Mouse (Mus musculus) splenic B cell, adult 2 months (primary cell): ENCODE data around the gene H2al1i.
"Not testable (repeated sequence)": the region's sequence is repeated elsewhere in the genome, so short reads cannot be mapped to it uniquely, and the experiment has no call there.

ENCODE experiments used
- DNase-seq: peaks from one replicate; pipeline ENCODE4 v3.0.0-alpha.2; 2011; ENCODE audit warnings: low read depth, low spot score
- H3K27me3 ChIP-seq: 2 replicates; pipeline ENCODE4 v1.6.1; 2012; ENCODE audit warnings: mild to moderate bottlenecking, low read length, moderate library complexity, mixed read lengths; ENCODE audit not compliant: control insufficient read depth, poor library complexity, insufficient read depth, severe bottlenecking
- H3K36me3 ChIP-seq: 2 replicates; pipeline ENCODE4 v1.6.1; 2012; ENCODE audit warnings: mild to moderate bottlenecking, low read length, moderate library complexity, mixed read lengths; ENCODE audit not compliant: control insufficient read depth, poor library complexity, insufficient read depth, severe bottlenecking

The H2al1i gene

GRCm38 (mm10) chrX:11324359-11324758 is at the start of gene H2al1i:
H2al1i (plus strand) TSS chrX:11324659.
- H3K27me3 ChIP-seq, H3K36me3 ChIP-seq, DNase-seq: not testable (repeated sequence)

DNA sequence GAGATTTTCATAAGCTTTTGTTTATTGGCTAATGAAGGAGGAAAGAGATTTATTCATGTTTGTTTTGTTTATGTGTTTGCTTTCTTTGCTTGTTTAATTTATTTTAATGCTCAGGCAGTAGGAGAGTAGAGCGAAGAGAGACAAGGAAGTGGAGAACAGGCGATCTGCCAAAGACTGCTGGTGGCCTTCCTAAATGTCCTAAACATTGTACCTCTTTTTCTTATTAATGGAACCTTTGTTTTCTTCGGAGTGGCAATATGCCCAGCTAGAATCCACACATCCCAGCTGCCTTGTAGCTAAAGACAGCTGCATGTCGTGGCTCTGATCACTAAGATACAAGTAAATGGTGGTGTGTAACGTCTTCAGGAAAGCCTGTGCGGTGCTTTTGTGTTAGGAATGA is 47.4 kb upstream of the H2al1i start:
- H3K36me3 ChIP-seq = no peaks in the 10 kb centered on the region
- H3K27me3 ChIP-seq = no peaks in the 10 kb centered on the region
- no peak for DNase-seq

DNA sequence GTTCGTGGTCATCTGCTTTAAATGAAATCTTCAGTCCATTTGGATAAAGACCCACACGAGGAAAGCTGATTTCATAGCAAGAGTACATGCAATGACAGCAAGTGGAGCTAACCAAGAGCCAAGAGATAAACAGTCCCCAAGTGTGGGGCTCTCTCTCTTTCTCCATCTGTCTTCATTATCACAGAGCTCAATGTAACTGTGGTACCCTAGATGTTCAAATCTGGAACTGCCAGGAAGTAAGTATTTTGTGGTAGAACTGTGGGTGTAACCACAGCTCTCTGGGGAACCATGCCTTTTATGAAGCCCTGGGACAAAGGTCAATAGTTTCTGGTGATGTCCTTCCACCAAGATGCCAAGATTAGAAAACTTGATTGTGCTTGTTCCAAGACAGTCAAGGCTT is 43.7 kb upstream of the H2al1i start:
- Histone ChIP-seq H3K27me3 (no peaks in the 10 kb centered on the region), H3K36me3 (no peaks in the 10 kb centered on the region)
- DNase-seq = no peak

GRCm38 (mm10) chrX:11288306-11288882 is 36.1 kb upstream of the H2al1i start:
- no peak for DNase-seq
- no peaks in the 10 kb centered on the region for H3K27me3 ChIP-seq
- no peaks in the 10 kb centered on the region for H3K36me3 ChIP-seq

DNA sequence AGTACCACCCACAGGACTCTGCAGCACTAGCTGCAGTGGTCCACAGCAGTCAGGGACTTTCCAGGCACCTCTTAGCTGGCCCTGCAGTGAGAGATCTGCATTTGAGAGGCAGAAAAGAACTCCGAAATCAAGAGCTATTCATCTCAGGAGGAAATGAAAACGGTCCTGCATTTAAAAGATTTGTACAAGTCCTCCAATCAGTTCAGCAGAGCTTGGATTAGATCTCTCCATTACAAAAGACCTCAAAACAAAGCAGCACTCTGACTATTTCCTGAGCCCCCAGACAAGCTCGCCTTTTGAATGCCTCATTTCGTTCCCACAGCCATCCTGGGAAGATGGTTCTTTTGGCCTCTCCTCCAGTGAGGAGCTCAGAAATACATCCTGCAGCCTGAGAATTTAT is 35.2 kb upstream of the H2al1i start:
- no peak for DNase-seq
- Histone ChIP-seq H3K36me3 (no peaks in the 10 kb centered on the region), H3K27me3 (no peaks in the 10 kb centered on the region)

- H3K27me3 ChIP-seq, DNase-seq, H3K36me3 ChIP-seq: not testable (repeated sequence)
Measured at GRCm38 (mm10) chrX:11298957-11299356, 25.5 kb upstream of the H2al1i start, which contains the start of gene H2al1a. H2al1a (plus strand) TSS chrX:11299257.

- not testable (repeated sequence) for H3K36me3 ChIP-seq, H3K27me3 ChIP-seq, DNase-seq
Measured at GRCm38 (mm10) chrX:11302132-11302531, 22.3 kb upstream of the H2al1i start, which contains the start of gene H2al1b. H2al1b (plus strand) TSS chrX:11302432.

DNA sequence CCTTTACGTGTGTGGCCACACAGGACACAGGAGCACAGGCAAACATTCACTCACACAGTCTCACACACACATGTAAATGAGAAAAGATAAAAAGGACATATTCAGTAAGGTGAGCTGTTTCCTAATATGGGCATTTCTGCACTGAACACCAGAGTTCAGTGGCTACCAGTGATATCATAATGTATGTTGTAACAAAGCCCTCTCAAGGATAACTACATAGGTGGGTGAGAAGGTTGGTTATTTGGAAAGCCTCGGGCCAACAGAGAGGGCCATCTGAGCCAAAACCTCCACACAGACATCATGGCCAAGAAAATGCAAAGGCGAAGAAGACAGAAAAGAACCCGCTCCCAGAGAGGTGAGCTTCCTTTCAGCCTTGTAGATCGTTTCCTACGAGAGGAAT is 19.1 kb upstream of the H2al1i start, which contains the start of gene H2al1c:
Gene H2al1c (plus strand): TSS at position 301 of the 400 bp plus-strand sequence.
- DNase-seq, H3K27me3 ChIP-seq, H3K36me3 ChIP-seq: not testable (repeated sequence)

- DNase-seq, H3K36me3 ChIP-seq, H3K27me3 ChIP-seq: not testable (repeated sequence)
Measured at GRCm38 (mm10) chrX:11308524-11308923, 15.9 kb upstream of the H2al1i start, which contains the start of gene H2al1d. H2al1d (plus strand) TSS chrX:11308824.

DNA sequence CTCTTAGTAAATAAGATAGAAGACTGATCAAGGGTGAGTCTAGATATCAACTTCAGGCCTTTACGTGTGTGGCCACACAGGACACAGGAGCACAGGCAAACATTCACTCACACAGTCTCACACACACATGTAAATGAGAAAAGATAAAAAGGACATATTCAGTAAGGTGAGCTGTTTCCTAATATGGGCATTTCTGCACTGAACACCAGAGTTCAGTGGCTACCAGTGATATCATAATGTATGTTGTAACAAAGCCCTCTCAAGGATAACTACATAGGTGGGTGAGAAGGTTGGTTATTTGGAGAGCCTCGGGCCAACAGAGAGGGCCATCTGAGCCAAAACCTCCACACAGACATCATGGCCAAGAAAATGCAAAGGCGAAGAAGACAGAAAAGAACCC is 12.8 kb upstream of the H2al1i start, which contains the start of gene H2al1e:
Gene H2al1e (plus strand): TSS at position 301 of the 400 bp plus-strand sequence.
- not testable (repeated sequence) for H3K36me3 ChIP-seq, H3K27me3 ChIP-seq, DNase-seq

DNA sequence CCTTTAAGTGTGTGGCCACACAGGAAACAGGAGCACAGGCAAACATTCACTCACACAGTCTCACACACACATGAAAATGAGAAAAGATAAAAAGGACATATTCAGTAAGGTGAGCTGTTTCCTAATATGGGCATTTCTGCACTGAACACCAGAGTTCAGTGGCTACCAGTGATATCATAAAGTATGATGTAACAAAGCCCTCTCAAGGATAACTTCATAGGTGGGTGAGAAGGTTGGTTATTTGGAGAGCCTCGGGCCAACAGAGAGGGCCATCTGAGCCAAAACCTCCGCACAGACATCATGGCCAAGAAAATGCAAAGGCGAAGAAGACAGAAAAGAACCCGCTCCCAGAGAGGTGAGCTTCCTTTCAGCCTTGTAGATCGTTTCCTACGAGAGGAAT is 9.6 kb upstream of the H2al1i start, which contains the start of gene H2al1f:
Gene H2al1f (plus strand): TSS at position 301 of the 400 bp plus-strand sequence.
- not testable (repeated sequence) for H3K27me3 ChIP-seq, DNase-seq, H3K36me3 ChIP-seq

DNA sequence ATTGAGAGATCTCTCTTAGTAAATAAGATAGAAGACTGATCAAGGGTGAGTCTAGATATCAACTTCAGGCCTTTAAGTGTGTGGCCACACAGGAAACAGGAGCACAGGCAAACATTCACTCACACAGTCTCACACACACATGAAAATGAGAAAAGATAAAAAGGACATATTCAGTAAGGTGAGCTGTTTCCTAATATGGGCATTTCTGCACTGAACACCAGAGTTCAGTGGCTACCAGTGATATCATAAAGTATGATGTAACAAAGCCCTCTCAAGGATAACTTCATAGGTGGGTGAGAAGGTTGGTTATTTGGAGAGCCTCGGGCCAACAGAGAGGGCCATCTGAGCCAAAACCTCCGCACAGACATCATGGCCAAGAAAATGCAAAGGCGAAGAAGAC is 6.5 kb upstream of the H2al1i start, which contains the start of gene H2al1g:
Gene H2al1g (plus strand): TSS at position 301 of the 400 bp plus-strand sequence.
- not testable (repeated sequence) for H3K36me3 ChIP-seq, H3K27me3 ChIP-seq, DNase-seq

GRCm38 (mm10) chrX:11321192-11321591 is 3.3 kb upstream of the H2al1i start, which contains the start of gene H2al1h:
H2al1h (plus strand) TSS chrX:11321492.
- H3K27me3 ChIP-seq, H3K36me3 ChIP-seq, DNase-seq: not testable (repeated sequence)

DNA sequence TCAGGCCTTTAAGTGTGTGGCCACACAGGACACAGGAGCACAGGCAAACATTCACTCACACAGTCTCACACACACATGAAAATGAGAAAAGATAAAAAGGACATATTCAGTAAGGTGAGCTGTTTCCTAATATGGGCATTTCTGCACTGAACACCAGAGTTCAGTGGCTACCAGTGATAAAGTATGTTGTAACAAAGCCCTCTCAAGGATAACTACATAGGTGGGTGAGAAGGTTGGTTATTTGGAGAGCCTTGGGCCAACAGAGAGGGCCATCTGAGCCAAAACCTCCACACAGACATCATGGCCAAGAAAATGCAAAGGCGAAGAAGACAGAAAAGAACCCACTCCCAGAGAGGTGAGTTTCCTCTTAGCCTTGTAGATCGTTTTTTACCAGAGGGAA is 3.1 kb downstream of the H2al1i start, which contains the start of gene H2al1j:
Gene H2al1j (plus strand): TSS at position 301 of the 400 bp plus-strand sequence.
- not testable (repeated sequence) for H3K27me3 ChIP-seq, DNase-seq, H3K36me3 ChIP-seq

DNA sequence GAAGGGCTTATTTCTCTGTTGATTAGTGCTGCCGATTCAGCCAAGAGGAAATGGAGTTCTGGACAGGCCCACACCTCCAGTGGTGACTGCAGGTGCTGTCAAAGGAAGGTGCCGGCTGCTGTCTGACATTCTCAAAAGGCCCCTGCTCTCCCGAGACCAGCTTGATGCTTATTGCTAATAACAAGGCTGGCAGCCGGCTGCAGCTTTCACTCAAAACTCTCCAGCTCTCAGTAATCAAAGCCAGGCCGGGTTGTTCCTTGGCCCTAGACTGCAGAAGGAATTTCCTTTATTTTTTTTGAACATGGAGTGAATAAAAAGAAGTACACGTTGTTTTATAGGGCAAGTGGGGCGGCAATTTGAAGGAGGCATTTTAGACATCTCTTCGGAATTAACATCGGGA is 21.3 kb downstream of the H2al1i start:
- Histone ChIP-seq H3K36me3 (no peaks in the 10 kb centered on the region), H3K27me3 (no peaks in the 10 kb centered on the region)
- no peak for DNase-seq
